Mouse (Mus musculus): ENCODE results near the gene Mmachc.

DNA sequence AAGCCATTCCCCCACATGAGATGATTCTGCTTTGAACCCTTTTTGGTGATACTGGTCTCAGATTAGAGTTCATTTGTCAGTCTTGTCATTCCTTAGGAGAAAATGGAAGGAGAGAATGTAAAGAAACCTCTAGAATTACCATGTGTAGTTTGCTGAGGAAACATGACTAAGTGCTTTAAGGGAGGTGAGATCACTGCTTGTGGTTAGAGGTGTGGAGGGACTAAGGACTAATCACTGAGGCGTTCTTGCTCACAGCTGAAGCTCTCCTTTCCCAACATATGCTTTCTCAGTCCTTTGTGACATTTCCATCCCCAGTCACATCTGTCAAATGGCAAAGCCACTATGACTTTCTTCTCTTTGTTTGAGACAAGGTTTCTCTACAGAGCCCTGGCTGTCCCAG lies 30.4 kb downstream of the Mmachc start:
- TF ChIP-seq POLR2A (IDR thresholded peaks at IDR 0.05; ENCODE audit: extremely low read depth, insufficient read depth, low read length) (no peak), CTCF (IDR thresholded peaks at IDR 0.05; ENCODE audit: extremely low read depth, insufficient read depth, low read length) (no peak)

Measured in cortical plate, adult 2 months (tissue).